Mouse (Mus musculus): Measurements from ENCODE around the gene Ncapg2.

Ncapg2 gene

DNA sequence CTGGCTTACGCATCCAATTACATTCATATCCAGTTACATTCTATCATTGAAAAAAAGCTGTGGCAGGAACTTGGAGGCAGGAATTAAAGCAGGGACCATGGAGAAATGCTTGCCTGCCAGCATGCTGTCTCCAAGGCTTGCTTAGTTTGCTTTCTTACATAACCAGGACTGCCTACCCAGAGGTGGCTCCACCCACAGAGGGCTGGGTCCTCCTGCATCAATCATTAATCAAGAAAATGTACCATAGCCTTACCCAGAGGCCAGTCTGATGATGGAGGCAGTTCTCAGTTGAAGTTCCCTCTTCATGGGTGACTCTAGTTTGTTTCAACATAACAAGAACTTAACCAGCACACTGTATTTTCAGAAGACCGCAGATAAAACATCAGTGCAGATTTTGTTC, 44.3 kb downstream of the Ncapg2 start:
- DNase-seq: peak; percentile 71

DNA sequence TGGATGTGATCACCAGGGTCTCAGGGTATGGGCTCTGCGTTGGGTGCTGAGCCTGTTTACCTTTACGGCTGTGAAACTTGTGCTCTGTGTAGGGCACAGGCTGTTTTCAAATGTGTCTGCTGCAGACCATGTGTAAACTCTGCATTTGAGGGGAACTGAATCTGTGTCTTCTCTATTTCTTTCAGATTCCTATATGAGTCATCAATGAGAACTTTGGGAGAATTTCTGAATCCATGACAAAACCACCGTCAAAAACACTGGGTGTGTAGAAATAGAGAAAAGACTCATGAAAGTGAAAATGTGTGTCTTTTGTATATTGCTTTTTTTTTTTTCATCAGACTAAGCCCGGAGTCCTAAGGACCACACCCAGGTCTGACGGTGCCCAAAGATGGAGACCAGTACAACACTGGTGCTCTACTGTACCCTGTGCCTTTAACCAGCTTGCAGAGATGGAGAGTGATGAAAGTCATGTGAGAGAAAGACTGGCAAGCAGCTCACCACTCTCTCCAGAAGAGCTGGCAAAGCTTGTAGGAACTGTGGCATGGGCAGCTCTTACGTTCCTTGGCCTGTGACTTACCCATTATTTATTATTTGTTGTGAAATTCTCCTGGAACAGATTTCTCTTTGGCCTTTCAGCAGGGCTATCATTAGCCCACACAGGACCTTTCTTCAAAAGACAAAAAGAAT, 55.3 kb downstream of the Ncapg2 start:
- no peak for DNase-seq

DNA sequence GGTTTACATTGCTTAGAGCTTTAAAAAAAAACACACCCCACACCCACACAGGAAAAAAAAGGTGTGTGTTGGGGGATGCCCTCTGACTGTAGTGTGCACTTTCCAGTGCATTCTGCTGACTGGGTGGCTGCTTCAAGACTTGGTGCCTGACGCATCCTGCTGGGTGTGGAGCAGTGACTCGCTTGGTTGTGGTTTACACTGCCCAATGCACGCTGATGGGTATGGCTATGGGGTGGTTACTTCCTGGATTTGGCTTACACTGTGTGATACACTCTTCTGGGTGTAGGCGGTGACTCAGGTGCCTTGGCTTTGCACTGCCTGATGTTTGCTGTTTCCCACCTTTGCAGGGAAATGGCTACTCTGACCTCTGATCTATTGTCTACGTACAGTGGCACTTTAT, 61.8 kb downstream of the Ncapg2 start:
- no peak for DNase-seq

DNA sequence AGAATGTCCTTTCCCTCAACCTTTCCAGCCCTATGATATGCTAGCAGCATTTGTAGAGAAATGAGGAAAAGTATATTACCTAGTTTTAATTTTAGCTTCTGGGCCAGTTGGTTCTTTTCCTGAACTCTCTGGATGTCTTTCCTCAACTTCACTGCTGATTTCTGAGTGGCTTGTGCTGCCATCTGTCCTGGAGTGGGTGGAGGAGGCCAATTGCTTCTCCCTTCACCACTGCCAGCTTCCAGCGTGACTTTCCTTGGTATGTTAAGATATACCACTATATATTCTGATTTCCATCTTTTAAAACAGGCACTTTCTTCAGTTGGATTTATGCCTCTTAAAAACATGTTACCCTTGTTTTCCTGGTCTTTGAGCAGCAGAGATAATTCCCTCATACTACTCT, 63.1 kb downstream of the Ncapg2 start:
- no peak for DNase-seq

DNA sequence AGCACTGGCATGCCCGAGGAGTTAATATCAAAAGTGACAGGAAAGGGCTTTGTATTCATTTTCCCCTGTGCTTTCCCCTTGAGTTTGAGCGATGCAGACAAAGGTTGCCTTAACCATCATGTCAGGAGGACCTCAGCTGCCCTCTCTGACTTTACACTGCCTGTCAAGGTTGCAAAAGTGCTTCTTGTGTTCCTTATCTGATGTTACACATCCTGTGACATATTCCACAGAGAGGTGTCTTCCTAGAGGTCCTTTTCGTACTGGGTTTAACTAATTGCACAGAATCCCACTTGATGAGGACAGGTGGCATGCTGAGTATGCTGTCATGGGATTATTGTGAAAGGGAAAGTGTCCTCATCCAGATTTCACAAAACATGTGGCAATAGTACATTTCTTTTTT, 63.9 kb downstream of the Ncapg2 start:
- no peak for DNase-seq

DNA sequence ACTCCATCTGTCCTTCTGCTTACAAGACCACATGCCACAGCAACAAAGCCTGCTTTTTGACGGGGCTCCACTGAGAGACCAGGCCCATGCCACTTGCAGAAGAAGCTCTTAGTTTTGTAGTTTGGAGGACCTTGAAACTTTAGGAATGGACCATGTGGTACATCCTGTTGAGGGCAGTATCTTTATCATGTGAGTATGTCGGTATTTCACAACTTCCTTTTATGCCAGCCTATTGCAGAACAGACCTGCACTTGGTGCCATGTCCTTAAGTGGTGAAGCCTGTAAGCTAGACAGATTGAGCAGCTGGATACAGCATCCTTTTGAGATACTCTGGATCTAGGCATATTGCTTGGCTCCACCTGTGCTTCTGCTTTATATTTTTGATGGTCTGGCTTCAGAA, 68.1 kb downstream of the Ncapg2 start:
- no peak for DNase-seq

DNA sequence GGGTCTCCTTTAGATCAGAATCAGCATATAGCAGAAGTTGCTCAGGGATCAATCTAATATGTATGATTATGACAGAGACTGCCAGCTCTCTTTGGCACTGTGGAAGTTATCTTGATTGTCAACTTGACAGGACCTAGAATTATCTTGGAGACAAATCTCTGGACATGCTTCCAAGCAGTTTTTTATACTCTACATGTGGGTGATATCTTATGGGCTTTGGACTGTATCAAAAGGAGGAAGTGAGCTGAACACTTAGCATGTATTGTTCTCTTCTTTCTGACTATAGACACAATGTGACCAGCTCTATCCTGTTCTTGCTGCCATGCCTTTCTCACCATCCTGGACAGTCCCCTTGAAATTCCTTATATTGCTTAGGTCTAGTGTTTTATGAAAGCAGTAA, 68.6 kb downstream of the Ncapg2 start:
- no peak for DNase-seq

DNA sequence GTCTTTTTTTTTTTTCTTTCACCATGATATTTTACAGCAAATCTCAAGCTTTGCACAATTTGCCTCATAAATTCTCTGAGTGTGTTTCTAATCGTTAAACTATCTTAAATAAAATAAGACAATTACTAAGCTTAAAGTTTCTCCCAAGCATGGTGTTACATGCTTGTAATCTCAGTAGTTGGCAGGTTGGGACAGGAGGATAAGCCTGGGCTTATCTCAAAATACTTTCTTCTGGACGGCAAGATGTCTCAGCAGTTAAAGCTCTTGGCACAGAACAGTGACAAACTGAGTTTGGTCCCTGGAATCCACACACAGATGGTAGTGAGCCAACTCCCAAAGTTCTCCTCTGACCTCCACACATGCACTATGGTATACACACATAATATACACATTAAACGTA, 69.5 kb downstream of the Ncapg2 start:
- DNase-seq: no peak

DNA sequence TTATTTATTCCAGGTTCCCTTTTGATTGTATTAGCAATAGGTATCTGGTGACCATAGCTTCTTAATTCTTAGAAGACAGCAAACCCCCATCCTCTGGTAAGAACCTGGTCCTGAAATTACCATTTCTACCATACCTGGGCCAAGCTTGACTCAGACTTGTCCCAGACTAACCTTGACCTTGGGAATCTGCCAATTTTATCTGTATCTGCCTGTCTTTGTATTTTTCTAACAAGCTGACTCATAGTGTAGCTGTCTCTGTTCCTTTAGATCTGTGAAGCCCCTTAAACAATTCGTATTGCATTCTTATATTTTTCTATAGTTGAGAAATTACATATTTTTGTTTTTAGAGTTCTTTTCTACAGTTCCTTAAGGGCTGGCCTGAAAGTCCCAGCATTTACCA, 73.6 kb downstream of the Ncapg2 start:
- no peak for DNase-seq

DNA sequence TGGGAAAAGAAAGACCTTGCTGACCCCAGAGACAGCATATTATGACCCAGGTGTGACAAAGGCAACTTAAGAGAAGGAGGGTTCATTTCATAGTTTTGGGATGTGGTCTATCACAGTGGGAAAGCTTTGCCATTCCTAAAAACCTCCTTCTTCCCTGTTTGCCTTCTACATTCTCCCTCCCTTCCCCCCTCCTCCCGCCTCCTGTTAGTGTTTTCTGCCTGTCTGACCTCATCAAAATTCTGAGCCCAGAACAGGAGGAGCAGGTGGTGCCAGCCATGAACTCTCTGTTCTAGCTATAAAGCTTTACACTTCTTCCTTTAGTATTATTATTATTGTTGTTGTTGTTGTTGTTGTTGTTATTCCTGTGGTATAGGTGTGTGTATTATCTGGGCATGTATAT, 76.7 kb downstream of the Ncapg2 start:
- DNase-seq: no peak

DNA sequence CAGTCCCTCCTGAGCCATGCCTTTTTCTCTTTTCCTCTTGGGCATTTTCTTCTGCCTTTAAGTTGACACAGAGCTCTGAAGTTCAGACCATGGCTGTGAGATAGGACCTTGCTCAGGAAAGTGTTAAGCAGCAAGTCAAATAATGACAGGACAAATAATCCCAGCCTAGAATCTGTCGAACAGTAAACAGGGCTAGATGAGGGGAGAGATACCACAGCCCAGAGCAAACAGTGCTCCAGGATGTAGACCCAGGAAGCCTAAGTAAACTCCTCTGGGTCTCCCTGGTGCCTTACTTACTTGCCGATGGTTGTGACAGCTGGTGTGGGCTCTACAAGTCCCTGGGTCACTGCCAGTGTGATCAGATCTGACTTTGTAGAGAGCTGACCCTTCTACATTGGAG, 78.4 kb downstream of the Ncapg2 start:
- DNase-seq: no peak

DNA sequence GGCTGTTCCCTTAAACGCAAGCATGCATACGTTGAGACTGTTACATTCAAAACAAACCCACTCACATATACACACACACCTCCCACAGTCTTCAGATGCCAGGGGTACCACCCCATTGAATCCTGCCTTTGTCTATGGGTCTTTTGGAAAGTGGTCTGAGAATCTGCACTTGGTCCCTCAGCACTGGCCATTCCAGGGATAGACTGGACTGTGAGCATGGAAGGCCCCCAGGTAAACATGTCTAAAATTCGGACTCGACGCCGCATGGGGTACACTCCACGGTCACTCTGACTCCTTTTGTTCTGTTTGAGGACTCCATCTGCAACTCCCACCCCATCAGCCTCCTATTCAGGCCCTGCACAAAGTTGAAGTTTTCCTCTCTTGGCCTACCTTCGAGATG, 79.8 kb downstream of the Ncapg2 start:
- no peak for DNase-seq

DNA sequence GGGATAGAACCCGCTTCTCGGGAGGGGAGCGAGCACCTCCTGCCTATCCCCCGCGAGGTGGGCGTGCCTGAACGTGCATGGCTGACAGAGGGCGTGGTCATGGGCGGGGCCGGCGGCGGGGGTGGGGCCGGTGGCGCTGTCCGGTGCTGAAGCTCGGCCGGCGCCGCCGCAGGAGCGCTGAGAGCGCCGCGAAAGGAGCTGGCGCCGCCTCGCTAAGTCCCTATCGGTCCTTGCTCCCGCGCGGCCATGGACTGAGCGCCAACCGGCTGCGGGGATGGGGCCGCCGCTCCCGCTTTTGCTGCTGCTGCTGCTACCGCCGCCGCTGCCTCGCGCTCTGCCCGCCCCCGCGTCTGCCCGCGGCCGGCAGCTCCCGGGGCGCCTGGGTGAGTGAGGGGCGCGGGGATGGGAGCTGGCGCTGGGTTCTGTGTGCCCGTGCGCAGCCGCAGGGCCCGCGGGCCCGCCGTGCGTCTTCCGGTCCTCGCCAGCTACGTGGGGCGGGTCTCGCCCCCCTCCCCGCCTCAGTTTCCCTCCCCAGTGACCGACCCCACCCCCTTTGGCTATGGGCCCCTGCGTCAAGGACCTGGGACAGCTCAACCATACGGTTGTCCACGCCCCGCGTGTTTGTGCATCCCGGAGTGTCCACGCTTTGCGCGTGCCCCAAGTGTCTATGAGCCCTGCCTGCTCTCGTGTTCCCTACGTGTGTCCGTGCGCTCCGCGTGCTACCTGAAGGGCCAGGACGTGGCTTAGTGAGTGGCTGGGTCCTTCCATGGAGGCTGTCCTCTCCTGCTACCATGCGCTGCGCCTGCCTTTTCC, 80.6 kb downstream of the Ncapg2 start, which contains the start of gene Ptprn2:
TSS of gene Ptprn2 (plus strand) at position 130 of the 813 bp plus-strand sequence.
- peak; percentile 33 for DNase-seq

DNA sequence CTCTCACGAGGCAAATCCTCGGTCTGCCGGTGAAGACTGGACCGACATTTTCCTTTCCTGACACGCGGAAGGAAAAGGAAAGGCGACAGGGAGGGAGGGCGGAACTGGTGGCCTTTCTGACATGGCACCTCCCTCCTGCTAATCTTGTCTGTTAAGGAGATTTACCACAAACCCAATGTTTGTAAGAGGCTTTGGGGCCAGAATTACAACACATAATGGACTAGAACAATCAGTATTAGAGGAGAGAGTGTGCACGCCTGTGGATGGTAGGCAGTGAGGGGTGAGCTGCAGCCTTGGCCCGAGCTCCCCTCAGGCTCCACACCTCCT, 81.2 kb downstream of the Ncapg2 start:
- DNase-seq: no peak

DNA sequence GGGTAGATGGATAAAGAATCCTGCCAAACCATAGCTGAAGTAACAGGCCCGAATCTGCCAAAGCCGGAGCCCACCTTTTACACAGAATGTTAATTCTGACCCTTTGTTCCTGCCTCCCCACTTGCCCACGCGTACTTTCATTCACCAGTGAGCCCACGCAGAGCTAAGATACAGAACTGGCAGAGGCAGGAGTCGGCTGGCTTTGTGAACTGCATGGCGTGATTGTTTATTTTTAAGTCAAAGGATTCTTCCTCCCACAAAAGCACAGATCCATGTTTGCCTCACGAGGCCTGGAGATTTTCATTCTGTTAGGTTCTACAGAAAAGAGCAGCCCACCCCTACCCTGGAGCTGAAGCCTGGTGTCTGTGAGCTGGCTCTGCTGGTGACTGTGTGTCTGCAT, 83.6 kb downstream of the Ncapg2 start:
- DNase-seq: no peak

DNA sequence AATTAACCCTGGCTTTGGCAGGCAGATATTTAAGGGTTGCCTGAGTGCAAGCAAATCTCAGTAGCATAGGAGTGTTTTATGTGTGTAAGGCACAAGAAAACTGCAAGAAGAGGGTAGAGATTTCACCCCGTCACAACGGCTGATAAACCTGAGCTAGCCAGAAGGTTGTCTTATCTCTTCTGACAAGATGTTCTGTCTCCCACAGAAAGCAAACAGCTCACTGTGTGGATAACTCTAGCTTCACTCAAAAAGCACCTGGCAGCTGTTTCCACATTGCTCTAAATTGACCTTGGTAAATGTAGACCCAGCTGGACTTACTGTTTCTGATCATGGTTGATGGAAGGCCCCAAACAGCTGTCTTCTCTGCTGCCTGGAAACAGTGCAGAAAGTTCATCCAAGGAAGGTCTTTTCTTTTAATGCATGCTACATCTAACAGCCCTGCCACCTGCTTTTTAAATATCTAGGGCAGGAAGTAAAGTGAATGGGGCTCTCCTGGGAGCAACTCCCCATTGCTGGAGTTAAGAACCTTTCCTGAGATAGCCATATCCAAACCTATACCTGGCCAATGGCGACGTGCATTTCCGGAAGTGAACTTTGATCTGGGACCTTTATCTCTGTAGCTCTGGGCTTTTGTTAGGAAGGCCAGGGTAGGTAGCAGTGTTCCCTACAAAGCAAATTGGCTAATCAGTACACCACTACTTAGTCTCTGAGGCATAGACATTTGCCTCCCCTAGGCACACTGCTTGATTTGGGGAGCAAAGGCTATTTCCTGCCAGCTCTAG, 85.6 kb downstream of the Ncapg2 start:
- no peak for DNase-seq

DNA sequence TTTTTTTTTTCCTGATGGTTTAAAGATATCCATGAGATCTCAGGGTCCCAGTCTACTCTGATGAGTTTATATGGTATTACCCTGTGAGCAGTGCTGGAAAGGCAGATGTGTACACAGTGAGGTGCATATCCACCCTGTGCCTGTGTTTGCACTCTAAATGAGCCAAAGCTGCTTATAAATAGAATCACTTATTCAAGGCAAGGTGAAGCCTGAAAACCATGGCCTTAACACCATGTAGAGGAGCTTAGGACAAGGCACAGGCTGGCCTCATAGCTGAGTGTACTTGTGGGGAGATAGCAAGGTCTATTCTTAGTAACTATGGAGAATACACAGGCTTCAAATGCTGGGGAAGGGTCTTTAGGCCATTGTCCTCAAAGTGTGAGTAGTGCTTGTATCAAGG, 93.5 kb downstream of the Ncapg2 start:
- DNase-seq: no peak

DNA sequence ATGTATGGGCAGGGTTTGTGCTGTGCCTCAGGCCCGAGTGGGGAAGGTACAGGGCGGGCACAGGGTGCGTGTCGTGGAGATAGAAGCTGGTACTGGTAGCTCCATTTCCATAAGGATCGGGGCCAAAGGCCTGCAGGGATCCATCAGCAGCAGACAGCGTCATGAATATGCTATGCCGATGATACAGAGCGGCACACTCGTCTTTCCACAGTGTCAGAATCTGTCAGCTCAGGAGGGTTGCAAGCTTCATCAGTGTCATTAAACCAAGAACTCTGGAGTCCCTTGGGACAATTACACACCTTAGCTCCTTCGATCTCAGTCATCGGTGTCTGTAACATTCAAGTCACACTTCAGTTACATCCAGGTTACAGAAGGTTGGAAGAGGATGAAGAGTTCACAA, 95.5 kb downstream of the Ncapg2 start:
- no peak for DNase-seq

DNA sequence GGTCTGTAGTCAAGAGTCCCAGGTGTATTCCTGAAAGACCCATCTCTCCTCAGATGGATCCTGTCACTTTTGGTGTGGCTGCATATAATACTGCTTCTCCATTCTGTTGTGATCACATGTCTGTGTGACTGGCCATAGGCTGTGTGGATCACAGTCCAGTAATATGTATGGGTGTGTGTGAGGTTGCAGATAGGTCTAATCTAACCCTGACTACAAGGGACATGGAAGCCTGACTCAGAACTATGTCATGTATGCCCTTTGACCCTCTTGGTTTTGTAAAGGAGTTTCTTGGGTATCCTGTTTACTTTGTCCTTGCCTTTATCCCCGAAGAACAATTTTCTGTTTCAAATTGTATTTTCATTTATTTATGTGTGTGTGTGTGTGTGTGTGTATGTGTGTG, 107.3 kb downstream of the Ncapg2 start:
- no peak for DNase-seq

Measured in kidney, adult 9 months (tissue).